Mouse (Mus musculus): ENCODE measurements at regions not wholly inside any gene's neighbourhood (a gene's known extent, or its start where the extent isn't known, plus 50 kb on each side); places are given as distances from the start of the nearest gene placed in this dataset.
A peak's percentile ranks its signal among the peaks of the same experiment; 100 is the strongest.

DNA sequence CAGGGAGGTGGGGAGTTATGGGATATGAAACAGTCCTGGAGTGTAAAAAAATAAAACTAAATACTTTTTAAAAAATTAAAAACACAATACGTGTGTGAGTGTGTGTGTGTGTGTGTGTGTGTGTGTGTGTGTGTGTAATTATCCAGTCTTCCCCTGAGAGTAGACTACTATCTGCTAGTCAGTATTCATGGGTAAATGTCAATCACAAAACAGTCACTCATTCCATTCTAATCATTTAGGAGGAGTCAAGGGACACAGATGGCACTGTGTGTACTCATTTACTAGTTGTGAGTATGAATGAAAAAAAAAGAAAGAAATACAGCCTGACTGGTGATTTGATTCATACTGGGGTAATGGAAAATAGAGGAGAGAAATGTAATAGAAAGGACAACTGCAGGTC is 226.5 kb downstream of the Mpdz start:
- no peak for DNase-seq

DNA sequence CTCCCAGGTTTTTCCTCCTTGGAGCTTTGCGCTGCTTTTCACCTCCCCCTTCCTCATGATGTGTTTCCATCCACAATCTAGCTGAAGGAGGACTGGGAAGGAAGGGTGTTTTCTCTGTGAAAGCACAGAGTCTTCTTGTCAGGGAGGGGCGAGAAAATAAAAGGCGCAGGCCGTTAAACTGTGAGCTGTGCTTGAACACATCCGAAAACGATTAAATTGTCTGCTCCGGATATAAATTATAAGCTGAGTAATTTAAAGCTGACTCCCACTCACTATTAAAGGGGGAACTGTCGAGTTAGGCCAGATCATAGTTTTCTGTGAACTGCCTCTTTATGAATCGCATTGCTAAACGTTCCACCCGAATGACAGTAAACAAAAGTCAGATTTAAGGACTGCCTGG is 224.6 kb downstream of the Mpdz start:
- no peak for DNase-seq

DNA sequence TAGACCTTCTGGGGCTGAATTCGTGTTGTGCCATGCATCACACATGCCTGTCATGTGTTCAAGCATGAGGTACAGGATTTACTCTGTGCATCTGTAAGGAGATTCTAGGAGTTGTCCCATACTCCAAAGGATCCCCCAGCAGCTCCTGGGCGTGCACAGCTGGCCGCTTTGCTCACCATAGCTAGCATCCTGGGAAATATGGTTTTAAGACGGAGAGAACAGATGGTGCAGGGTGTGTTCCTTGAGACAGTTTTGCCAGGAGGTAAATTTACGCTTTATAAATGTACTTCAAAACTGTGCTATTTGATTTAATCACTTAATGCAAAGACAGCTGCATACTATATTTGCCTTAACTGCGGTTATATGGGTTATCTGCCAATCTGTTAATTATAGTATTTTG is 220.6 kb downstream of the Mpdz start:
- DNase-seq, result no peak

DNA sequence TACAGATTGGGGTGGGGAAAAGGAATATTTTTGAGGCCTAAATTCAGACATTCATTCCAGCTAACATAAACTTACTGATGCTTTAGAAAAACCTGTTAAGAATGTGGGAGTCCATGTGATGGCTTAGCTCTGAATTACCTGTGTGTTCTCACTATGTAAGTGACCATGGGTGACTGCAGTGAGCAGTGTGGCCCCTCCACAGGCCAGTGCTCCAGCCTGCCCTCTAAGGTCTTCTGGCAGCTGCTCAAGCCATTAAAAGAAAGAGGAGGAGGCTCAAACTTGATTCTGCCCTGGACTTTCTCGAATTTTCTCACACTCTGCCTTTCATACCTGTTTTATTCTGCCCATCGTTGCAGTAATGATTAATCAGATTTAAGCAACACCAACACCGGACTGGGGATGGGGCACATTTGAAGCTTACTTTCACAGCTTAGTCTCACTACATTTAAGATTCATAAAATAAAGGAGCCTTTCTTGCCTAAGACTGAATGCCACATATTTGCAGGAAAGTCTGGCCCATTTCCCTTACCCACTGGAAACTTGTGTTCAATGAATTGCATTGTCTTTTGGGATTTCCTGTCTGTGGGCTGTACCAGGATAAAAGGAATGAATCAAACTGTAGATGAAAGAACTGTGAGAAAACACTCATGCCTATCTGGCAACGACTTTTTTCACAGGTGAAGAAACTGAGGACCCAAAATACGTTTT is 220.0 kb downstream of the Mpdz start:
- DNase-seq, result peak; percentile 6 to 45
